Mouse (Mus musculus) erythroblast, embryonic 14.5 days (primary cell): ENCODE data around the gene Fgf14. TPM values are rescaled to one million over a fixed set of nuclear protein-coding genes. Genes with fewer than 3 reads are reported as not detected.
"Not testable (repeated sequence)": the region's sequence is repeated elsewhere in the genome, so short reads cannot be mapped to it uniquely, and the experiment has no call there.

Source experiments
- H3K27me3 ChIP-seq: 2 replicates; pipeline ENCODE4 v1.6.1; 2012; ENCODE audit warnings: inconsistent platforms; ENCODE audit not compliant: control insufficient read depth
- H3K36me3 ChIP-seq: 2 replicates; pipeline ENCODE4 v1.6.1; 2012; ENCODE audit warnings: mild to moderate bottlenecking, inconsistent platforms; ENCODE audit not compliant: control insufficient read depth
- H3K4me1 ChIP-seq: 2 replicates; pipeline ENCODE4 v1.6.1; 2012; ENCODE audit warnings: inconsistent platforms; ENCODE audit not compliant: control insufficient read depth
- H3K4me3 ChIP-seq: replicated peaks from 2 replicates; pipeline ENCODE3; 2012; ENCODE audit warnings: moderate library complexity, mild to moderate bottlenecking, inconsistent platforms
- H3K9me3 ChIP-seq: 2 replicates; pipeline ENCODE4 v1.6.1; 2012; ENCODE audit warnings: low read length, inconsistent platforms, mixed read lengths; ENCODE audit not compliant: control insufficient read depth
- GATA1 ChIP-seq: IDR thresholded peaks from 2 replicates; pipeline ENCODE4 v1.6.1; 2012; ENCODE audit warnings: low read length, inconsistent platforms, mixed read lengths
- TAL1 ChIP-seq: IDR thresholded peaks from 3 replicates; pipeline ENCODE4 v1.6.1; 2012; ENCODE audit warnings: low read length, inconsistent platforms, mixed read lengths
- polyA plus RNA-seq: library from polyadenylated mRNA; stranded (reverse); fragments of >175 nt; gene quantifications from 2 replicates; pipeline ENCODE4 v1.2.3, GENCODE M21; 2012

The Fgf14 gene
- polyA plus RNA-seq, 1 experiment = not detected

GRCm38 (mm10) chr14:124606036-124606711 lies 70.8 kb downstream of the Fgf14 start:
- H3K27me3 ChIP-seq = no peaks in the 10 kb centered on the region
- TF ChIP-seq GATA1 = no peak
- no peak for TF ChIP-seq TAL1
- no peaks in the 10 kb centered on the region for H3K4me1 ChIP-seq
- H3K36me3 ChIP-seq = no peaks in the 10 kb centered on the region
- no peak overlapping the region for H3K4me3 ChIP-seq
- 0 out of 2 replicates have a peak, but pooled peaks cover 2% of the 10 kb centered on the region for H3K9me3 ChIP-seq

DNA sequence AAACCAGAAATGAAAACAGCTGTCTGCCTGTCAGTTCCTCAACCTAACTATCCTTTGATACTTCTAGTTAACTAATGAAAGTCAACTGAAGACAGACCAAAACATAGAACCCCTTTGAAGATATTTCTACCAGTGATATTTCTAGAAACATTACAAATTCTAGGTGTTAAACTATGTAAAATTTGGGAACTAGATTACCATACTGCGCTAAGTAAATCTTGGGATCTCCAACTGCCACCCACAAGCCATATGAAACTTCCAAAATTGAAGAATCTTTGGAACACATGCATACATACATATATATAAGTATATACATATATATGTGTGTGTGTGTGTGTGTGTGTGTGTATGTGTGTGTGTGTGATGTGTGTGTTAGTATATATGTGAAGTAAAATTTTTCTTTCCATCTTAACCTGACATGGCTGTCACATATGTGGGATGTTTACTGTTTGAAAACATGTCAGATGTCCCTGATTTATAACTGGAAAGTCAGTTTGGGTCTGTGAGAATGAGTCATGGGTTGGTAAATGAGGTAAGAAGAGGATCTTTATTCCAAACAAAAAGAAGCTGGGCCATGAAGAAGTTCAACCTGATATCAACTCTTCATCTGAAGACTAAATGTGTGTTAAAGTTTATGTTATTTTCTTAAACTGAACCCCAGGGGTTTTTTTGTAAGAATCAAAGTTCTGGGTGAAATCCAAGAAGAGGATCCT lies 71.7 kb downstream of the Fgf14 start:
- no peak overlapping the region for H3K4me3 ChIP-seq
- H3K27me3 ChIP-seq = no peaks in the 10 kb centered on the region
- H3K36me3 ChIP-seq = no peaks in the 10 kb centered on the region
- no peaks in the 10 kb centered on the region for H3K4me1 ChIP-seq
- H3K9me3 ChIP-seq = 0 out of 2 replicates have a peak, but pooled peaks cover 2% of the 10 kb centered on the region
- TF ChIP-seq TAL1 = no peak
- no peak for TF ChIP-seq GATA1

DNA sequence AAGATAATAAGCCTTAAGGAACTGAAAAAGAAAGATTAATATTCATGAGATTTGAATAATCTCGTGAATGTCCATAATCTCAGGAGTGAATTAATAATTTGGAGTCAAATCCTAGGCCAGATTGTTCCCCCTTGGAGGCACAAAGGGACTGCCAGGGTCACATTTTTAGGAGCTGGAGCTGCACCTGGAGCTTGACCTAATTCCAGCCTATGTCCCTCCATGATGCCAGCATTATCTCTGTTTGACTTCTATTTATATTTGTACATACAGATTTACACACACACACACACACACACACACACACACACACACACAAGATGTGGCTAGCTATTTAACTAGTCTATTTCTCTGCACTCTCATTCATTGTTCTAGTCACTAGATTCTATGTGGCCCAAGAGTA lies 100.4 kb downstream of the Fgf14 start:
- no peak overlapping the region for H3K4me3 ChIP-seq
- TF ChIP-seq TAL1 = no peak
- no peak for TF ChIP-seq GATA1
- H3K9me3 ChIP-seq = no peaks in the 10 kb centered on the region
- H3K4me1 ChIP-seq = no peaks in the 10 kb centered on the region
- no peaks in the 10 kb centered on the region for H3K36me3 ChIP-seq
- no peaks in the 10 kb centered on the region for H3K27me3 ChIP-seq

DNA sequence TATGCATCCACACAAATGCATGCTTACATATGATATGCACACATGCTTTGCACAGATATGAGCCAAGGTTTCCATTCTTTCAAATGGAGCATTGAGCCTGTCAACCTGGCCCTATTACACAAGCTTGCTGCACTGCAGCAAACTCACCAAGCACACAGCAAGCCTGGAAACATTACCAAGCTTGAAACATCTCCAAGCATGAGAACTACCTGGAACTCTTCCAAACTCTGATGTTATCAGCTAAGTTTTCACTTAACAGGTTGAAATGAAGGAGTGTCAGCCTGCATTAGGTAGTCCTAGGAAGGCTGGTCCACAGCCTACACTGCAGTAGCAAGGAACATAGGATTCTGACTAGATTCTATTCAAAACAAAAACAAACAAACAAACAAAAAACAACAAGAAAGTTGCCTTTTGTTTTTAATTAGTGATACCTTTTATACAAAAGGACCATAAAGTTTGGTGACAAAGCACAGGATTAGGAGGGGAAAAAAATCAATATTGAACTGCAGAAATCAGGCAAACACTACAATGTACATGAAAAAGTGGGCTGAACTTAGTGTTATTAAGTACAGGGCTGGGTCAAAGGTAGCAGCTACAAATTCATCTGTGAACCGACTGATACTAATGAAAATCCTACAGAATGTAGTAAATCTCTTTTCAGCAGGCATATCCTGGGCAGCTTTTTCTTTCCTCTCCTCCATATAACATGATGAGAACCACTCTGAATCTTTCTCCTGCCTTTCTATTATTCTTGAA lies 101.6 kb downstream of the Fgf14 start:
- no peak for TF ChIP-seq GATA1
- TF ChIP-seq TAL1 = no peak
- Histone ChIP-seq H3K27me3 (no peaks in the 10 kb centered on the region), H3K9me3 (no peaks in the 10 kb centered on the region), H3K4me3 (no peak overlapping the region), H3K36me3 (no peaks in the 10 kb centered on the region), H3K4me1 (no peaks in the 10 kb centered on the region)

DNA sequence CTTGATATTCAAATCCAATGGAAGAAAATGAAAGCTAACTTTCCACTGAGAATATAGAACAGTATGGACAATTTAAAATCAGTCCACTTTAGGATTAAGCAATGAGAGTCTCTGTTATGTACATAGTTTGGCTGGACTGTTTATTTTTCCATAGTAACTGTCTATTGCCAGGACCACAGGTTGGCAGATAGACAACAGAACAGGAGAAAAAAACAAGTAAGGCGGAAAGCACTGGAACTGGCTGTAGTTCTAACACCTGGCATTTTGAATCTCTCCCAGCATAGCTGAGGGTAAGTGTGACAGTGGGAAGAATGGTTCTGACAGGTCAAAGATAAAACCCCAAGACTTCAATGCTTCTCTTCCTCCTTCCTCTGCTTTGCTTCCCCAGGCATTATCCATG lies 110.5 kb downstream of the Fgf14 start:
- Histone ChIP-seq H3K9me3 (no peaks in the 10 kb centered on the region), H3K4me3 (no peak overlapping the region), H3K36me3 (no peaks in the 10 kb centered on the region), H3K4me1 (no peaks in the 10 kb centered on the region), H3K27me3 (no peaks in the 10 kb centered on the region)
- TF ChIP-seq GATA1 (no peak), TAL1 (no peak)

GRCm38 (mm10) chr14:124561544-124561943 lies 115.4 kb downstream of the Fgf14 start:
- no peak for TF ChIP-seq GATA1
- TF ChIP-seq TAL1 = no peak
- H3K27me3 ChIP-seq = no peaks in the 10 kb centered on the region
- no peaks in the 10 kb centered on the region for H3K4me1 ChIP-seq
- no peaks in the 10 kb centered on the region for H3K36me3 ChIP-seq
- H3K9me3 ChIP-seq = no peaks in the 10 kb centered on the region
- H3K4me3 ChIP-seq = no peak overlapping the region

GRCm38 (mm10) chr14:124536106-124536505 lies 140.8 kb downstream of the Fgf14 start:
- Histone ChIP-seq H3K4me1 (no peaks in the 10 kb centered on the region), H3K36me3 (no peaks in the 10 kb centered on the region), H3K9me3 (no peaks in the 10 kb centered on the region), H3K4me3 (no peak overlapping the region), H3K27me3 (no peaks in the 10 kb centered on the region)
- TF ChIP-seq TAL1 = no peak
- TF ChIP-seq GATA1 = no peak

DNA sequence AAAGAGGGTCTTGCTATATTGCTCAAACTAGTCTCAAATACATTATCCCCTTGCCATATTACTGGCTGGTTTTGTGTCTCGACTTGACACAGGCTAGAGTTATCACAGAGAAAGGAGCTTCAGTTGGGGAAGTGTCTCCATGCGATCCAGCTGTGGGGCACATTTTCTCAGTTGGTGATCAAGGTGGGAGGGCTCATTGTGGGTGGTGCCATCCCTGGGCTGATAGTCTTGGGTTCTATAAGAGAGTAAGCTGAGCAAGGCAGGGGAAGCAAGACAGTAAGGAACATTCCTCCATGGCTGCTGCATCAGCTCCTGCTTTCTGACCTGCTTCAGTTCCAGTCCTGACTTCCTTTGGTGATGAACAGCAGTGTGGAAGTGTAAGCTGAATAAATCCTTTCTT lies 141.6 kb downstream of the Fgf14 start:
- H3K4me1 ChIP-seq, H3K36me3 ChIP-seq, H3K4me3 ChIP-seq: not testable (repeated sequence)

DNA sequence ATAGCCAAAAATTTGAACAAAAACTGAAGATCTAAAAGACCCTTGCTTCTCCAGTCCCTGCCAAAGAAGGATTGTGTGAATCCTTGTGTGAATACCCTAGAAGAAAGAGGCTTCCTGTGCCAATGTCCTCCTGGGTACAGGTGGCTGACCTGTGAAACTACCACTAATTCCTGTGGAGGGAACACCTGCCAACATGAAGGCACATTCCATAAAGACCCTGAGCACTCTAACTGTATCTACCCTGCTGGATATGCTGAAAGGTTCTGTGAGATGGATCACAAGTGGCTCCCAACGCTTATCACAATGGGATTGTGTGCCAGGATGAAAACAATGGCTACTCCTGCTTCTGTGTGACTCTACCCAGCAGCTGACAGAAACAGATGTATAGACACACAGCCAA lies 144.9 kb downstream of the Fgf14 start:
- Histone ChIP-seq H3K4me3 (no peak overlapping the region), H3K27me3 (no peaks in the 10 kb centered on the region), H3K4me1 (no peaks in the 10 kb centered on the region), H3K36me3 (no peaks in the 10 kb centered on the region), H3K9me3 (no peaks in the 10 kb centered on the region)
- no peak for TF ChIP-seq TAL1
- TF ChIP-seq GATA1 = no peak

More for the DNA sequence above, 141.6 kb downstream of the Fgf14 start:
- H3K9me3 ChIP-seq, H3K27me3 ChIP-seq: not testable (repeated sequence)
